In the genomic region with DNA sequence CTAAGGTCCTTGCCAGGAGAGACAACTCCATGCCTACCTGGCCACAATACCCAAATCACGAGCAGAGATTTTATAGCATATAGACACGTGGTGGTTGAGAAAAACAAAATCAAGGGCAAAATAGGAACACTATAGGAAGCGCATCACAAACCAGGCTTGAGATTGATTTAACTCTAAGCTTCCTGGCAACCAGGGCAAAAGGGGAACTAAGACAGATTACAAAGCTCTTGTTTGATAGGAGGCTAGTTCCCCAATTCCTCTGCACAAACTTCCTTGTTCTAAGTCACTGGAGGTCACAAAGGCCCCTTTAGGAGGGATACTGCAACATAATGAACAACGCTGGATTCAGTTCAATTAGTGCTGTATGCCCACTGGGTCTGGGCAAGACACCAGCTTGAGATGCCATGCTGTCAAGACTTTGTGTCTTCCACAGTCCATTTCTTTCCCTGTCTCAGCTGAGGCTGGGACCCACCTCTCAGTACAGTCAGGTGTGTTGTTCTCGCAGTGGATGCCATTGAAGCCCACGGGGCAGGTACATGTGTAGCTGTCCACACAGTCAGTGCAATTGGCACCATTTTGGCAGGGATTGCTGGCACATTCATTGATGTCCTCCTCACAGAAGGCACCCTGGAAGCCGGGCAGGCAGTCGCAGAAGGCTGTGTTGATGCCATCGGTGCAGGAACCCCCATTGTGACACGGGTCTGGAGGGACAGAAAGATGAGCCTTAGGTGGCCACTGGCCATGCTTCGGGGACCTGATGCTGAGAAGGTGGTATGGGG, we compare ENCODE assay signal across 17 mouse cellular contexts. TPM values are rescaled to one million over a fixed set of nuclear protein-coding genes. Genes with fewer than 3 reads are reported as not detected.
DNase-seq lines count a peak whose midpoint lies in the region; ATAC-seq and TF ChIP-seq lines count a peak whose summit lies in the region.
"Had no signal": no experiment of that assay in that cellular context is flagged by ENCODE, and none has a peak within 500 bp of the region (broad histone marks: within the 10 kb centered on the region; RNA-seq: fewer than 3 reads in every experiment).

No protein-coding gene starts in this region.

- peak; percentile 27; the same call in 1 of the 2 replicates for ATAC-seq in hindbrain, postnatal 0 days
- no peak for ATAC-seq in hindbrain, embryonic 12.5 days (ENCODE audit: low FRiP score)
- peak; percentile 57 for ATAC-seq in granulocyte monocyte progenitor cell, adult 5-6 weeks (replicated peaks; ENCODE audit: poor library complexity, severe bottlenecking)
- no peak for ATAC-seq in frontal cortex, adult (ENCODE audit: low TSS enrichment)
- ATAC-seq: midbrain, embryonic 16.5 days had no signal

- DNase-seq in hindbrain, postnatal 0 days (ENCODE audit: low spot score) = peak; percentile 68
- DNase-seq in A20 (ENCODE audit: low read depth, low spot score) = peak; percentile 20
- DNase-seq in brain, adult 2 months (ENCODE audit: low read depth, low spot score) = peak; percentile 71
- no peak for DNase-seq in kidney, adult 18-20 months
- DNase-seq in kidney, postnatal 14 days = no peak
- DNase-seq: adrenal gland, adult 2 months; gastrocnemius, postnatal 25 days; lung, embryonic 14.5 days; right cerebral cortex, postnatal 25 days had no signal

- H3K4me3 ChIP-seq in hindbrain, postnatal 0 days (ENCODE audit: low read length) = no peak overlapping the region
- H3K4me3 ChIP-seq in hindbrain, embryonic 12.5 days = no peak overlapping the region
- H3K4me3 ChIP-seq: embryonic facial prominence, embryonic 15.5 days; limb, embryonic 12.5 days had no signal

- H3K9ac ChIP-seq in hindbrain, postnatal 0 days (replicated peaks; ENCODE audit: low read length) = no peak overlapping the region
- H3K9ac ChIP-seq in hindbrain, embryonic 12.5 days = no peak overlapping the region
- H3K9ac ChIP-seq: embryonic facial prominence, embryonic 15.5 days; limb, embryonic 12.5 days; lung, embryonic 14.5 days had no signal

- no peak for TF ChIP-seq CTCF in hindbrain, postnatal 0 days (IDR thresholded peaks at IDR 0.05; ENCODE audit: low read depth)

- peaks cover 14% of the 10 kb centered on the region for H3K4me1 ChIP-seq in hindbrain, postnatal 0 days (ENCODE audit: insufficient read depth, low read length)
- peaks cover 28% of the 10 kb centered on the region for H3K4me1 ChIP-seq in hindbrain, embryonic 12.5 days
- H3K4me1 ChIP-seq: embryonic facial prominence, embryonic 15.5 days had no signal

- peaks cover 21% of the 10 kb centered on the region for H3K36me3 ChIP-seq in hindbrain, postnatal 0 days (ENCODE audit: insufficient read depth, low read length)
- peaks cover 91% of the 10 kb centered on the region for H3K36me3 ChIP-seq in hindbrain, embryonic 12.5 days

- H3K9me3 ChIP-seq in hindbrain, postnatal 0 days (ENCODE audit: low read length) = no peaks in the 10 kb centered on the region
- no peaks in the 10 kb centered on the region for H3K9me3 ChIP-seq in hindbrain, embryonic 12.5 days (replicated peaks)
- H3K9me3 ChIP-seq: embryonic facial prominence, embryonic 15.5 days; limb, embryonic 12.5 days had no signal

- H3K4me2 ChIP-seq in hindbrain, postnatal 0 days (ENCODE audit: low read depth, low read length) = no peak overlapping the region
- no peak overlapping the region for H3K4me2 ChIP-seq in hindbrain, embryonic 12.5 days (replicated peaks)
- H3K4me2 ChIP-seq: embryonic facial prominence, embryonic 15.5 days; limb, embryonic 12.5 days; lung, embryonic 14.5 days had no signal

- 56% methylated on average over 11 of the region's 11 CpGs for WGBS in hindbrain, postnatal 0 days
- WGBS in hindbrain, embryonic 12.5 days = 90% methylated on average over 11 of the region's 11 CpGs

- no peaks in the 10 kb centered on the region for H3K27me3 ChIP-seq in hindbrain, postnatal 0 days (ENCODE audit: insufficient read depth, low read length)
- H3K27me3 ChIP-seq in hindbrain, embryonic 12.5 days = no peaks in the 10 kb centered on the region
- H3K27me3 ChIP-seq: embryonic facial prominence, embryonic 15.5 days; limb, embryonic 12.5 days had no signal

- H3K27ac ChIP-seq in hindbrain, postnatal 0 days = peak overlapping the region; percentile 60
- no peak overlapping the region for H3K27ac ChIP-seq in hindbrain, embryonic 12.5 days
- H3K27ac ChIP-seq: embryonic facial prominence, embryonic 15.5 days; kidney, postnatal 0 days; limb, embryonic 12.5 days; stomach, postnatal 0 days had no signal

RNA-seq across cellular contexts. Expression of gene Sec16a, which starts 27.5 kb away (rescaled TPM):
- total RNA-seq in hindbrain, postnatal 0 days (2014; rRNA removed) = 60.9 and 89.2 TPM in 2 replicates
- 9.9 and 10.5 TPM in 2 replicates for polyA plus RNA-seq in hindbrain, postnatal 0 days (2015; fragmentation: Nextera tagmentation; extraction: Ambion mirVana)
- polyA plus RNA-seq in hindbrain, embryonic 12.5 days (2016; fragmentation: Nextera tagmentation; extraction: Ambion mirVana) = 32.3 and 35.3 TPM in 2 replicates
- 42.3 and 47.0 TPM in 2 replicates for total RNA-seq in granulocyte monocyte progenitor cell, adult 5-6 weeks (2014; fragmentation: Nextera tagmentation)
- 29.8 and 32.5 TPM in 2 replicates for total RNA-seq in granulocyte monocyte progenitor cell, adult 5-6 weeks (2017)

RNA-seq across cellular contexts. Expression of gene Notch1, which starts 44.0 kb away (rescaled TPM):
- 75.2 and 75.9 TPM in 2 replicates for total RNA-seq in hindbrain, postnatal 0 days (2014; rRNA removed)
- polyA plus RNA-seq in hindbrain, postnatal 0 days (2015; fragmentation: Nextera tagmentation; extraction: Ambion mirVana) = 9.2 and 10.0 TPM in 2 replicates
- polyA plus RNA-seq in hindbrain, embryonic 12.5 days (2016; fragmentation: Nextera tagmentation; extraction: Ambion mirVana) = 38.0 and 41.0 TPM in 2 replicates
- 19.2 and 22.6 TPM in 2 replicates for total RNA-seq in granulocyte monocyte progenitor cell, adult 5-6 weeks (2014; fragmentation: Nextera tagmentation)
- total RNA-seq in granulocyte monocyte progenitor cell, adult 5-6 weeks (2017) = 8.1 and 8.5 TPM in 2 replicates

Comparison
In these comparisons a context has a peak if more than half of its experiments do, and no peak if none do; other contexts are left out.
1. ATAC-seq: peak in hindbrain, postnatal 0 days (single experiment) and granulocyte monocyte progenitor cell, adult 5-6 weeks (single experiment); none in hindbrain, embryonic 12.5 days (single experiment) and frontal cortex, adult (single experiment).
2. DNase-seq: peak in hindbrain, postnatal 0 days (single experiment), A20 (single experiment) and brain, adult 2 months (single experiment); none in kidney, adult 18-20 months (single experiment) and kidney, postnatal 14 days (single experiment).